Mouse (Mus musculus): Measurements from ENCODE around the gene Vsx2. TPM values are rescaled to one million over a fixed set of nuclear protein-coding genes. Genes with fewer than 3 reads are reported as not detected.

The Vsx2 gene
- total and polyA plus RNA-seq, 3 experiments: not detected

- H3K27ac ChIP-seq (ENCODE audit: insufficient read depth, low read depth): no peak overlapping the region
- dilution Hi-C loops (cut with MboI; ENCODE audit: extremely low pct_ligation_motif_present, extremely low pct_unique_long_range_greater_than_20kb, low sequenced_read_pairs) (no loop called here), in situ Hi-C loops (cut with MboI; ENCODE audit: low pct_ligation_motif_present, low pct_unique_long_range_greater_than_20kb, low sequenced_read_pairs) (no loop called here)
- H3K27me3 ChIP-seq (replicated peaks): no peaks in the 10 kb centered on the region
- H3K9me3 ChIP-seq (replicated peaks; ENCODE audit: low read length): no peaks in the 10 kb centered on the region
- H3K36me3 ChIP-seq (replicated peaks in 1 of 2; ENCODE audit: control insufficient read depth in 1 of 2, insufficient read depth in 1 of 2, low read length in 1 of 2): peaks cover 18 to 59% of the 10 kb centered on the region in 2 experiments
- H3K4me3 ChIP-seq (replicated peaks in 1 of 3; ENCODE audit: low read depth in 2 of 3, low read length in 2 of 3, poor library complexity in 1 of 3): no peak overlapping the region
- DNase-seq (ENCODE audit: extremely low read depth): no peak
- no peak overlapping the region for H3K4me2 ChIP-seq (ENCODE audit: insufficient read depth, low read depth, poor library complexity, severe bottlenecking)
- no peak overlapping the region for H3K9ac ChIP-seq (ENCODE audit: insufficient read depth, low read depth)
- no peaks in the 10 kb centered on the region for H3K4me1 ChIP-seq (ENCODE audit: control insufficient read depth in 1 of 2, insufficient read depth in 2 of 2)
- no peaks in the 10 kb centered on the region for H3K79me2 ChIP-seq (replicated peaks; ENCODE audit: control insufficient read depth, extremely low read depth, insufficient read depth, poor library complexity, severe bottlenecking)
- TF ChIP-seq CHD1 (IDR thresholded peaks at IDR 0.05; ENCODE audit: low read depth, low read length) (no peak), NRF1 (IDR thresholded peaks at IDR 0.05; ENCODE audit: low read depth, low read length) (no peak), MEF2A (IDR thresholded peaks at IDR 0.05; ENCODE audit: borderline replicate concordance, low read depth, low read length) (no peak), ZNF384 (IDR thresholded peaks at IDR 0.05; ENCODE audit: low read depth, low read length) (no peak)
Observed at GRCm38 (mm10) chr12:84530426-84530825, 39.1 kb upstream of the Vsx2 start.

- no peak for DNase-seq (ENCODE audit: extremely low read depth)
- in situ Hi-C loops (cut with MboI; ENCODE audit: low pct_ligation_motif_present, low pct_unique_long_range_greater_than_20kb, low sequenced_read_pairs): no loop called here
- H3K4me2 ChIP-seq (ENCODE audit: insufficient read depth, low read depth, poor library complexity, severe bottlenecking): no peak overlapping the region
- no peak overlapping the region for H3K27ac ChIP-seq (ENCODE audit: insufficient read depth, low read depth)
- H3K79me2 ChIP-seq (replicated peaks; ENCODE audit: control insufficient read depth, extremely low read depth, insufficient read depth, poor library complexity, severe bottlenecking): no peaks in the 10 kb centered on the region
- H3K4me3 ChIP-seq (replicated peaks in 1 of 3; ENCODE audit: low read depth in 2 of 3, low read length in 2 of 3, poor library complexity in 1 of 3): no peak overlapping the region
- dilution Hi-C loops (cut with MboI; ENCODE audit: extremely low pct_ligation_motif_present, extremely low pct_unique_long_range_greater_than_20kb, low sequenced_read_pairs): no loop called here
- H3K9me3 ChIP-seq (replicated peaks; ENCODE audit: low read length): no peaks in the 10 kb centered on the region
- H3K36me3 ChIP-seq (replicated peaks in 1 of 2; ENCODE audit: control insufficient read depth in 1 of 2, insufficient read depth in 1 of 2, low read length in 1 of 2): peaks cover 18 to 57% of the 10 kb centered on the region in 2 experiments
- H3K27me3 ChIP-seq (replicated peaks): no peaks in the 10 kb centered on the region
- TF ChIP-seq JUND (conservative IDR thresholded peaks at IDR 0.05; ENCODE audit: low read depth, low read length) (no peak), NRF1 (IDR thresholded peaks at IDR 0.05; ENCODE audit: low read depth, low read length) (no peak), HCFC1 (IDR thresholded peaks at IDR 0.05; ENCODE audit: low read depth, low read length) (no peak), ZC3H11A (IDR thresholded peaks at IDR 0.05; ENCODE audit: low read depth, low read length) (no peak), CHD1 (IDR thresholded peaks at IDR 0.05; ENCODE audit: low read depth, low read length) (no peak), KAT2A (IDR thresholded peaks at IDR 0.05; ENCODE audit: insufficient replicate concordance, low read length) (no peak), JUN (IDR thresholded peaks at IDR 0.05; ENCODE audit: insufficient read depth, low read depth, low read length) (no peak), BHLHE40 (IDR thresholded peaks at IDR 0.05; ENCODE audit: low read depth, low read length) (no peak), ZNF384 (IDR thresholded peaks at IDR 0.05; ENCODE audit: low read depth, low read length) (no peak)
- no peaks in the 10 kb centered on the region for H3K4me1 ChIP-seq (ENCODE audit: control insufficient read depth in 1 of 2, insufficient read depth in 2 of 2)
- H3K9ac ChIP-seq (ENCODE audit: insufficient read depth, low read depth): no peak overlapping the region
Observed at GRCm38 (mm10) chr12:84531906-84532829, 37.4 kb upstream of the Vsx2 start.

DNA sequence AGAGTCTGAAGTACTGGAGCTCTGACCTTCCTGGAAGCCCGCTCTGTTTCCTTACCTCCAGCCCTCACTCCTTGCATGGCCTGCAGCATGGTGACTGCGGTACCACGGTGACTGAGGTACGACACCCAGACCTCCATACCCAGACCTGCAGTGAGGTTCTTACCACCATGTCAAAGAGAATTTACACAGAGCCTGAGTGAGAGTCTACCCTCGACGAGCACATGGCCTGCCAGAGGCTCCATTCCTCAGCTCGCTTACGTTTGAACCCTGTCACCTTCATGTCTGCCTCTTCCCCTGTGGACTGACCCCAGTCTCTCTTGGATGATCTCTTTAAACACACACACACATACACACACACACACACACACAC lies 36.7 kb upstream of the Vsx2 start:
- dilution Hi-C loops (cut with MboI; ENCODE audit: extremely low pct_ligation_motif_present, extremely low pct_unique_long_range_greater_than_20kb, low sequenced_read_pairs): no loop called here
- Histone ChIP-seq H3K27me3 (replicated peaks) (no peaks in the 10 kb centered on the region), H3K36me3 (replicated peaks in 1 of 2; ENCODE audit: control insufficient read depth in 1 of 2, insufficient read depth in 1 of 2, low read length in 1 of 2) (peaks cover 18 to 53% of the 10 kb centered on the region in 2 experiments), H3K9ac (ENCODE audit: insufficient read depth, low read depth) (no peak overlapping the region), H3K4me1 (ENCODE audit: control insufficient read depth in 1 of 2, insufficient read depth in 2 of 2) (no peaks in the 10 kb centered on the region), H3K4me3 (replicated peaks in 1 of 3; ENCODE audit: low read depth in 2 of 3, low read length in 2 of 3, poor library complexity in 1 of 3) (no peak overlapping the region), H3K27ac (ENCODE audit: insufficient read depth, low read depth) (no peak overlapping the region), H3K4me2 (ENCODE audit: insufficient read depth, low read depth, poor library complexity, severe bottlenecking) (no peak overlapping the region), H3K9me3 (replicated peaks; ENCODE audit: low read length) (no peaks in the 10 kb centered on the region), H3K79me2 (replicated peaks; ENCODE audit: control insufficient read depth, extremely low read depth, insufficient read depth, poor library complexity, severe bottlenecking) (no peaks in the 10 kb centered on the region)
- in situ Hi-C loops (cut with MboI; ENCODE audit: low pct_ligation_motif_present, low pct_unique_long_range_greater_than_20kb, low sequenced_read_pairs): no loop called here
- no peak for DNase-seq (ENCODE audit: extremely low read depth)
- TF ChIP-seq MAFK (IDR thresholded peaks at IDR 0.05; ENCODE audit: insufficient replicate concordance, low read length) (no peak), TCF12 (IDR thresholded peaks at IDR 0.05; ENCODE audit: low read depth, low read length) (no peak), CHD2 (IDR thresholded peaks at IDR 0.05; ENCODE audit: low read length) (no peak), ZNF384 (IDR thresholded peaks at IDR 0.05; ENCODE audit: low read depth, low read length) (no peak), IRF4 (IDR thresholded peaks at IDR 0.05; ENCODE audit: low read depth, low read length) (no peak), ZC3H11A (IDR thresholded peaks at IDR 0.05; ENCODE audit: low read depth, low read length) (no peak), MYC (IDR thresholded peaks at IDR 0.05; ENCODE audit: low read depth, low read length) (no peak), MEF2A (IDR thresholded peaks at IDR 0.05; ENCODE audit: borderline replicate concordance, low read depth, low read length) (no peak), ELF1 (IDR thresholded peaks at IDR 0.05; ENCODE audit: low read depth, low read length) (no peak), GABPA (IDR thresholded peaks at IDR 0.05; ENCODE audit: insufficient replicate concordance, low read depth, low read length) (no peak), USF1 (IDR thresholded peaks at IDR 0.05; ENCODE audit: low read depth, low read length) (no peak), SIN3A (IDR thresholded peaks at IDR 0.05; ENCODE audit: low read length) (no peak), TBP (conservative IDR thresholded peaks at IDR 0.05; ENCODE audit: low read depth, low read length) (no peak), EP300 (IDR thresholded peaks at IDR 0.05; ENCODE audit: low read length) (no peak), NELFE (IDR thresholded peaks at IDR 0.05; ENCODE audit: low read depth, low read length) (no peak), JUN (IDR thresholded peaks at IDR 0.05; ENCODE audit: insufficient read depth, low read depth, low read length) (no peak), MXI1 (IDR thresholded peaks at IDR 0.05; ENCODE audit: low read depth, low read length) (no peak)
